Mouse (Mus musculus) MEL (cell line): ENCODE data around the gene Trim50. TPM values are rescaled to one million over a fixed set of nuclear protein-coding genes. Genes with fewer than 3 reads are reported as not detected.

Experiments
- DNase-seq: peaks from one replicate; pipeline ENCODE4 v3.0.0; 2011; ENCODE audit warnings: low read depth, low spot score
- H3K27ac ChIP-seq: 2 replicates; pipeline ENCODE4 v1.5.1; 2012; ENCODE audit warnings: low read depth, mild to moderate bottlenecking, control low read depth, low read length, moderate library complexity; ENCODE audit not compliant: control insufficient read depth
- H3K27me3 ChIP-seq, 2 experiments: fragments of 150-350 bp in 1 of 2; sonication (generic) in 1 of 2; 2 replicates each; pipeline ENCODE4 v1.6.1; 2012; ENCODE audit warnings: low read length in 2 of 2, mild to moderate bottlenecking in 2 of 2, improper control_type of control experiment in 1 of 2, moderate library complexity in 1 of 2; ENCODE audit not compliant: insufficient read depth in 2 of 2, control insufficient read depth in 1 of 2
- H3K36me3 ChIP-seq, 2 experiments: 2 replicates each; pipeline ENCODE4 v1.6.1; 2012 to 2014; ENCODE audit warnings: low read length in 2 of 2, improper control_type of control experiment in 1 of 2, inconsistent platforms in 1 of 2, mild to moderate bottlenecking in 1 of 2; ENCODE audit not compliant: insufficient read depth in 2 of 2, control insufficient read depth in 1 of 2
- H3K4me1 ChIP-seq, 2 experiments: fragments of 150-350 bp in 1 of 2; sonication (generic) in 1 of 2; 2 replicates each; pipeline ENCODE4 v1.6.1; 2012; ENCODE audit warnings: low read length in 2 of 2, improper control_type of control experiment in 1 of 2, mild to moderate bottlenecking in 1 of 2; ENCODE audit not compliant: insufficient read depth in 2 of 2, control insufficient read depth in 1 of 2
- H3K4me3 ChIP-seq, 2 experiments: fragments of 150-350 bp in 1 of 2; sonication (generic) in 1 of 2; 2 replicates each; pipeline ENCODE4 v1.5.1; 2012; ENCODE audit warnings: low read depth in 2 of 2, low read length in 2 of 2, mild to moderate bottlenecking in 2 of 2, moderate library complexity in 2 of 2, control low read depth in 1 of 2, improper control_type of control experiment in 1 of 2; ENCODE audit not compliant: control insufficient read depth in 1 of 2, insufficient read depth in 1 of 2
- H3K79me2 ChIP-seq: 2 replicates; pipeline ENCODE4 v1.6.1; 2012; ENCODE audit warnings: mild to moderate bottlenecking, low read length, moderate library complexity; ENCODE audit not compliant: control insufficient read depth, poor library complexity, insufficient read depth
- H3K9ac ChIP-seq: 2 replicates; pipeline ENCODE4 v1.6.1; 2012; ENCODE audit warnings: low read depth, mild to moderate bottlenecking, control low read depth, low read length, moderate library complexity; ENCODE audit not compliant: control insufficient read depth, poor library complexity, severe bottlenecking
- H3K9me3 ChIP-seq: fragments of 150-350 bp; sonication (generic); replicated peaks from 2 replicates; pipeline ENCODE4 v1.6.1; 2012; ENCODE audit warnings: mild to moderate bottlenecking, low read length, improper control_type of control experiment, moderate library complexity; ENCODE audit not compliant: insufficient read depth
- BHLHE40 ChIP-seq: IDR thresholded peaks from 2 replicates; pipeline ENCODE4 v1.6.1; 2012; ENCODE audit warnings: low read depth, mild to moderate bottlenecking, inconsistent platforms, low read length, improper control_type of control experiment, borderline replicate concordance
- CHD1 ChIP-seq: IDR thresholded peaks from 2 replicates; pipeline ENCODE4 v1.6.1; 2012; ENCODE audit warnings: low read depth, mild to moderate bottlenecking, inconsistent platforms, low read length, improper control_type of control experiment
- CHD2 ChIP-seq: IDR thresholded peaks from 2 replicates; pipeline ENCODE4 v1.6.1; 2011; ENCODE audit warnings: low read length, improper control_type of control experiment
- CTCF ChIP-seq, 3 experiments: IDR thresholded peaks in 2 of 3; conservative IDR thresholded peaks in 1 of 3; 2 replicates each; pipeline ENCODE4 v1.5.1; 2011 to 2012; ENCODE audit warnings: low read length in 3 of 3, low read depth in 2 of 3, mild to moderate bottlenecking in 2 of 3, improper control_type of control experiment in 1 of 3, inconsistent platforms in 1 of 3, mixed read lengths in 1 of 3, moderate library complexity in 1 of 3; ENCODE audit not compliant: control insufficient read depth in 1 of 3, insufficient read depth in 1 of 3, poor library complexity in 1 of 3, severe bottlenecking in 1 of 3
- E2F4 ChIP-seq: IDR thresholded peaks from 2 replicates; pipeline ENCODE4 v1.6.1; 2011; ENCODE audit warnings: low read depth, low read length, improper control_type of control experiment, borderline replicate concordance
- ELF1 ChIP-seq: IDR thresholded peaks from 2 replicates; pipeline ENCODE4 v1.6.1; 2014; ENCODE audit warnings: low read depth, mild to moderate bottlenecking, inconsistent platforms, low read length, improper control_type of control experiment, moderate library complexity
- EP300 ChIP-seq, 2 experiments: IDR thresholded peaks; 2 replicates each; pipeline ENCODE4 v1.6.1; 2011; ENCODE audit warnings: improper control_type of control experiment in 2 of 2, low read length in 2 of 2, low read depth in 1 of 2, mild to moderate bottlenecking in 1 of 2
- ETS1 ChIP-seq: IDR thresholded peaks from 2 replicates; pipeline ENCODE4 v1.6.1; 2012; ENCODE audit warnings: low read depth, mild to moderate bottlenecking, inconsistent platforms, low read length, improper control_type of control experiment, moderate library complexity
- GABPA ChIP-seq: IDR thresholded peaks from 2 replicates; pipeline ENCODE4 v1.6.1; 2012; ENCODE audit warnings: low read depth, mild to moderate bottlenecking, inconsistent platforms, low read length, improper control_type of control experiment, moderate library complexity
- GATA1 ChIP-seq: IDR thresholded peaks from 2 replicates; pipeline ENCODE4 v1.6.1; 2011; ENCODE audit warnings: low read depth, low read length, improper control_type of control experiment
- HCFC1 ChIP-seq: IDR thresholded peaks from 2 replicates; pipeline ENCODE4 v1.6.1; 2012; ENCODE audit warnings: low read depth, mild to moderate bottlenecking, inconsistent platforms, low read length, improper control_type of control experiment, moderate library complexity
- JUND ChIP-seq: IDR thresholded peaks from 2 replicates; pipeline ENCODE4 v1.6.1; 2011; ENCODE audit warnings: low read depth, mild to moderate bottlenecking, improper control_type of control experiment, low read length
- KAT2A ChIP-seq: conservative IDR thresholded peaks from 2 replicates; pipeline ENCODE4 v1.6.1; 2012; ENCODE audit warnings: low read depth, low read length, improper control_type of control experiment, inconsistent platforms
- MAFK ChIP-seq: IDR thresholded peaks from 2 replicates; pipeline ENCODE4 v1.6.1; 2011; ENCODE audit warnings: low read depth, mild to moderate bottlenecking, low read length, improper control_type of control experiment, borderline replicate concordance
- MAZ ChIP-seq: IDR thresholded peaks from 2 replicates; pipeline ENCODE4 v1.6.1; 2012; ENCODE audit warnings: low read depth, mild to moderate bottlenecking, inconsistent platforms, low read length, improper control_type of control experiment
- MEF2A ChIP-seq: IDR thresholded peaks from 2 replicates; pipeline ENCODE4 v1.6.1; 2014; ENCODE audit warnings: low read depth, mild to moderate bottlenecking, inconsistent platforms, low read length, improper control_type of control experiment; ENCODE audit not compliant: poor library complexity, insufficient replicate concordance, severe bottlenecking; ENCODE audit errors: extremely low read depth
- MXI1 ChIP-seq: IDR thresholded peaks from 2 replicates; pipeline ENCODE4 v1.6.1; 2011; ENCODE audit warnings: mild to moderate bottlenecking, low read depth, low read length, improper control_type of control experiment
- MYB ChIP-seq: IDR thresholded peaks from 2 replicates; pipeline ENCODE4 v1.6.1; 2011; ENCODE audit warnings: mild to moderate bottlenecking, low read depth, low read length, improper control_type of control experiment
- MYC ChIP-seq: IDR thresholded peaks from 2 replicates; pipeline ENCODE4 v1.6.1; 2011; ENCODE audit warnings: low read depth, mild to moderate bottlenecking, low read length, improper control_type of control experiment, moderate library complexity
- NELFE ChIP-seq: IDR thresholded peaks from 2 replicates; pipeline ENCODE4 v1.6.1; 2011; ENCODE audit warnings: low read depth, low read length, improper control_type of control experiment
- NRF1 ChIP-seq: IDR thresholded peaks from 2 replicates; pipeline ENCODE4 v1.6.1; 2014; ENCODE audit warnings: low read depth, mild to moderate bottlenecking, inconsistent platforms, low read length, improper control_type of control experiment, moderate library complexity; ENCODE audit not compliant: poor library complexity, insufficient read depth, severe bottlenecking
- POLR2AphosphoS2 ChIP-seq: IDR thresholded peaks from 2 replicates; pipeline ENCODE4 v1.6.1; 2011; ENCODE audit warnings: low read length, improper control_type of control experiment
- POLR2AphosphoS5 ChIP-seq: IDR thresholded peaks from 2 replicates; pipeline ENCODE4 v1.6.1; 2012; ENCODE audit warnings: low read depth, borderline replicate concordance, mild to moderate bottlenecking, inconsistent platforms, low read length, moderate library complexity, mixed read lengths
- RAD21 ChIP-seq: IDR thresholded peaks from 2 replicates; pipeline ENCODE4 v1.6.1; 2011; ENCODE audit warnings: mild to moderate bottlenecking, low read depth, low read length, improper control_type of control experiment
- SIN3A ChIP-seq: IDR thresholded peaks from 2 replicates; pipeline ENCODE4 v1.6.1; 2012; ENCODE audit warnings: low read length, improper control_type of control experiment, inconsistent platforms
- SMC3 ChIP-seq: IDR thresholded peaks from 2 replicates; pipeline ENCODE4 v1.6.1; 2011; ENCODE audit warnings: low read depth, low read length, improper control_type of control experiment
- TCF12 ChIP-seq: IDR thresholded peaks from 2 replicates; pipeline ENCODE4 v1.6.1; 2014; ENCODE audit warnings: low read depth, mild to moderate bottlenecking, inconsistent platforms, low read length, improper control_type of control experiment, moderate library complexity
- UBTF ChIP-seq: IDR thresholded peaks from 2 replicates; pipeline ENCODE4 v1.6.1; 2012; ENCODE audit warnings: low read depth, mild to moderate bottlenecking, inconsistent platforms, low read length, improper control_type of control experiment, moderate library complexity, borderline replicate concordance; ENCODE audit not compliant: insufficient read depth
- USF1 ChIP-seq: IDR thresholded peaks from 2 replicates; pipeline ENCODE4 v1.6.1; 2014; ENCODE audit warnings: low read depth, mild to moderate bottlenecking, inconsistent platforms, low read length, improper control_type of control experiment, moderate library complexity
- ZC3H11A ChIP-seq: IDR thresholded peaks from 2 replicates; pipeline ENCODE4 v1.6.1; 2012; ENCODE audit warnings: low read depth, mild to moderate bottlenecking, inconsistent platforms, low read length, improper control_type of control experiment
- ZKSCAN1 ChIP-seq: IDR thresholded peaks from 2 replicates; pipeline ENCODE4 v1.6.1; 2012; ENCODE audit warnings: low read depth, mild to moderate bottlenecking, inconsistent platforms, low read length, improper control_type of control experiment, moderate library complexity
- ZMIZ1 ChIP-seq: IDR thresholded peaks from 2 replicates; pipeline ENCODE4 v1.6.1; 2012; ENCODE audit warnings: low read depth, mild to moderate bottlenecking, inconsistent platforms, low read length, improper control_type of control experiment, moderate library complexity
- ZNF384 ChIP-seq: IDR thresholded peaks from 2 replicates; pipeline ENCODE4 v1.6.1; 2012; ENCODE audit warnings: low read depth, mild to moderate bottlenecking, inconsistent platforms, low read length, improper control_type of control experiment
- polyA plus RNA-seq, 2 experiments: library from polyadenylated mRNA; stranded (reverse) in 1 of 2; unstranded in 1 of 2; fragments of >175 nt in 1 of 2; fragments of >200 nt in 1 of 2; gene quantifications; 2 replicates each; pipeline versions ENCODE4 v1.2.1 to v1.2.4; 2012; ENCODE audit warnings: low replicate concordance in 2 of 2, low read depth in 1 of 2; ENCODE audit not compliant: insufficient read length in 2 of 2, insufficient read depth in 1 of 2, missing spikeins in 1 of 2
- total RNA-seq: library from RNA; depleted of rRNA; stranded (reverse); fragments of 300-350 nt; gene quantifications from 2 replicates; pipeline ENCODE4 v1.2.3, GENCODE M21; 2012

Gene Trim50
- total and polyA plus RNA-seq, 3 experiments, result not detected

DNA sequence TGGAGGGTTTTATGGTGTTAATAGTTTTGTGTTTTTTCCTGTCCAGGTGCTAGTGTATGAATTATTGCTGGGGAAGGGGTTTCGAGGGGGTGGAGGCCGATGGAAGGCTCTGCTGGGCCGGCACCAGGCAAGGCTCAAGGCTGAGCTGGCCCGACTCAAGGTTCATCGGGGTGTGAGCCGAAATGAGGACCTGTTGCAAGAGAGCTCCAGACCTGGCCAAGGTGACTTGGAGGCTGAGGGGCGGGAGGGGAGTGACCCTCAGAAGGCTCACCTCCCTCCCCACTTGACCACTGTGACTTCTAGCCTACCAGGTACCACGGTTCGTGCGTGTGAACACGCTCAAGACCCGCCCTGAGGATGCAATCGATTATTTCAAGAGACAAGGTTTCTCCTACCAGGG, 18.1 kb downstream of the Trim50 start:
- no peak overlapping the region for H3K4me3 ChIP-seq
- no peak overlapping the region for H3K9ac ChIP-seq
- H3K4me1 ChIP-seq, result peaks cover 0 to 4% of the 10 kb centered on the region in 2 experiments; a peak in 3 of 4 replicates

DNA sequence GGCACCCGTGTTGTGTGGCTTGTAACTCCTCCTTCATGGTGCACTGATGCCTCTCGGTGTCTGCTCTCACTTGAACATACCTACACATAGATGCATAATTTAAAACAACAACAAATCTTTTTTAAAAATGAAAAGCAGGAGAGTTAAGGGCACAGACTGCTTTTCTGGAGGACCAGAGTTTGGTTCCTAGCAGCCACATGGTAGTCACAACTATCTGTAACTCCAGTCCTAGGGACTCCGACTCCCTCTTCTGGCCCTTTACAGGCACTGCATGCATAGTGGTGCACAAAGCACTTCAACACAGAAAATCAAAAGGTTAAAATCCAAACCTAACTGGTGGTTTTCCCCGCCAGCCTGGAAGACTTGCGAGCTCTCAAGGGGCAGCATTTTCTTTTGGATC, 20.5 kb downstream of the Trim50 start:
- peak; percentile 61 for DNase-seq
- Histone ChIP-seq H3K79me2 (peaks cover 19% of the 10 kb centered on the region), H3K9me3 (no peaks in the 10 kb centered on the region), H3K27ac (no peak overlapping the region), H3K4me1 (peaks cover 0 to 4% of the 10 kb centered on the region in 2 experiments; a peak in 3 of 4 replicates), H3K27me3 (no peaks in the 10 kb centered on the region), H3K36me3 (peaks cover 2 to 4% of the 10 kb centered on the region in 2 experiments; a peak in 2 of 4 replicates), H3K9ac (no peak overlapping the region), H3K4me3 (no peak overlapping the region)
- no peak for TF ChIP-seq GABPA
- 0 out of 2 replicates have a peak, but pooled peaks have one; percentile 7 for TF ChIP-seq SMC3
- no peak for TF ChIP-seq NRF1
- no peak for TF ChIP-seq UBTF
- no peak for TF ChIP-seq KAT2A
- TF ChIP-seq MAFK, result no peak
- TF ChIP-seq EP300 (IDR thresholded peaks at IDR 0.05; ENCODE audit: low read depth in 1 of 2, low read length in 2 of 2), result no peak
- no peak for TF ChIP-seq MEF2A
- TF ChIP-seq NELFE, result no peak
- TF ChIP-seq USF1, result no peak
- TF ChIP-seq E2F4, result no peak
- TF ChIP-seq POLR2AphosphoS2, result no peak
- TF ChIP-seq CTCF (IDR thresholded peaks at IDR 0.05 in 2 of 3, conservative IDR thresholded peaks at IDR 0.05 in 1 of 3; ENCODE audit: control insufficient read depth in 1 of 3, insufficient read depth in 1 of 3, low read depth in 2 of 3, low read length in 3 of 3, poor library complexity in 1 of 3, severe bottlenecking in 1 of 3), result peak; percentile 32 to 53 (median 50); a peak in 5 of 6 replicates
- TF ChIP-seq GATA1, result no peak
- TF ChIP-seq MXI1, result no peak
- TF ChIP-seq RAD21, result peak; percentile 1; the same call in 1 of the 2 replicates
- no peak for TF ChIP-seq MYC
- TF ChIP-seq ZC3H11A, result no peak
- no peak for TF ChIP-seq ZMIZ1
- TF ChIP-seq MYB, result no peak
- TF ChIP-seq ETS1, result no peak
- TF ChIP-seq ZNF384, result no peak
- TF ChIP-seq MAZ, result no peak
- no peak for TF ChIP-seq SIN3A

More for the DNA sequence above, 18.1 kb downstream of the Trim50 start:
- no peaks in the 10 kb centered on the region for H3K9me3 ChIP-seq
- H3K79me2 ChIP-seq, result peaks cover 19% of the 10 kb centered on the region
- H3K27ac ChIP-seq, result no peak overlapping the region
- no peaks in the 10 kb centered on the region for H3K27me3 ChIP-seq
- no peak for DNase-seq
- no peak for TF ChIP-seq HCFC1
- TF ChIP-seq JUND, result no peak
- TF ChIP-seq BHLHE40, result no peak
- no peak for TF ChIP-seq KAT2A
- TF ChIP-seq ETS1, result no peak
- no peak for TF ChIP-seq MAZ
- no peak for TF ChIP-seq MXI1
- TF ChIP-seq ELF1, result no peak
- no peak for TF ChIP-seq TCF12
- no peak for TF ChIP-seq CHD2
- TF ChIP-seq MYB, result no peak
- no peak for TF ChIP-seq USF1
- TF ChIP-seq UBTF, result no peak
- no peak for TF ChIP-seq CTCF (IDR thresholded peaks at IDR 0.05 in 2 of 3, conservative IDR thresholded peaks at IDR 0.05 in 1 of 3; ENCODE audit: control insufficient read depth in 1 of 3, insufficient read depth in 1 of 3, low read depth in 2 of 3, low read length in 3 of 3, poor library complexity in 1 of 3, severe bottlenecking in 1 of 3)
- TF ChIP-seq GATA1, result no peak
- no peak for TF ChIP-seq ZKSCAN1
- no peak for TF ChIP-seq POLR2AphosphoS5
- TF ChIP-seq ZNF384, result no peak
- no peak for TF ChIP-seq CHD1
- TF ChIP-seq RAD21, result no peak
- H3K36me3 ChIP-seq, result peaks cover 2 to 4% of the 10 kb centered on the region in 2 experiments; a peak in 2 of 4 replicates
